Mouse (Mus musculus) urinary bladder, postnatal 14 days (tissue): ENCODE data around the gene Lrmda.

Source experiments
- DNase-seq: peaks from one replicate; pipeline ENCODE4 v3.0.0; 2021; ENCODE audit warnings: low spot score

Lrmda gene

GRCm38 (mm10) chr14:22093124-22093523 lies 73.6 kb downstream of the Lrmda start:
- DNase-seq = no peak

GRCm38 (mm10) chr14:22101961-22102805 lies 82.7 kb downstream of the Lrmda start:
- no peak for DNase-seq

DNA sequence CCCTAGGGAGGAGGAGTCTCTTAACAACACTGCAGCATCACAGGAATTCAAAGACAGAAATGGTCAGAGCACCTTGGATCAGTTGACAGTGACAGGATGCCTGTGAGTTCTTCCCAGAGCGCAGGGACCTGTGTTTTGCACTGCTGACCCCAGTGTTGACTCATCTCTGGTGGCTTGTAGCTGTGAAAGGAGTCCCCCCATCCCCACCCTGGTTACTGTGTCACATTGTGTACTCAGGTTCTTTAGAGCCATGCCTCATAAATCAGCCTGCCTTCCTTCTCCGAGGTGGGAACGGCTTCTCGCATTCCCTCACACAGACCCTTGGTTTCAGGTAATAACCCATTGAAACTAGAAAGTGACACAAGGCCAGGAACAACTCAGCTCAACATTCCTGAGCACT lies 86.3 kb downstream of the Lrmda start:
- no peak for DNase-seq

- DNase-seq = no peak
Observed at GRCm38 (mm10) chr14:22106777-22107176, 87.3 kb downstream of the Lrmda start.

- DNase-seq = no peak
Observed at GRCm38 (mm10) chr14:22109423-22109822, 89.9 kb downstream of the Lrmda start.

DNA sequence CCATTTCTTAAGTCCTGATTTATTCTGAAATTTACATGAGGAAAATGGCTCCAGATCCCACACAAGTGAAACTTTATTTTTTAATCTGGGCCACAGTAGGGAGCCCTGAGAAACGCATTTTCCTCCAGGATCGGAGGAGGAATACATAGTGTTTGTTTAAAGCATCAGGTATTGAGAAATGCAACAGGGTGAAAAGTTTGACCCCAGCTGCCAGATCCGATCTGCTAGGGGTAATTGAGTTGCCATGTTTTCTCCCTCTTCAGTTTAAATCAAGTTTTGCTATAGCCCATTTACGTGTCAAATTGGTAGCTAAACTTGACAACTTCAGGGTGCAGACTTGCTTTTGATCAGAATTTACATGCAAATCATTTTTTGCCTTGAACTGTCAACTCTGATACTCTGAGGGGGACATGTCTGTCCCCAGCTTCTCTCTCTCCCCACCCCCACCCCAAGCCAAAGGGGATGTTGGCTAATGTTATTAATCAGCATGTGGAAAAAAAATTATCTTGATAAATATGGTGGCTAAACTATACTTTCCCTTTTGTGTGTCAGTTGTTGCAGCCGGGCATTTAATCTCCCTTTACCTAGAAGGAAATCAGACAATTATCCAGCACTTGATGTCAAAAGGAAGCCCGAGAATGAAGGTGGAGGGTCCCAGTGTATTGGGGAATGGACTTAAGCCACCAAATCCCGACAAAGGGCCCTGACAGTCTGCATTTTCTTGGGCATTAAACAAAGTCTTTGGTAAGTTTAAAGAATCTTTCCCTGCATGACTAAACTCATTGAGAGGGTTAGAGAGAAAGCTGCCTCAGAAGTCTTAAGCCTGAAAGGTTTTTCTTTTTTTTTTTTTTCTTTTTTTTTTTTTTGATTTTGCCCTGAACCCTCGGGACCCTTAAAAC lies 94.2 kb downstream of the Lrmda start:
- DNase-seq = no peak

- DNase-seq = peak; percentile 18
Observed at GRCm38 (mm10) chr14:22114651-22115351, 95.3 kb downstream of the Lrmda start.

DNA sequence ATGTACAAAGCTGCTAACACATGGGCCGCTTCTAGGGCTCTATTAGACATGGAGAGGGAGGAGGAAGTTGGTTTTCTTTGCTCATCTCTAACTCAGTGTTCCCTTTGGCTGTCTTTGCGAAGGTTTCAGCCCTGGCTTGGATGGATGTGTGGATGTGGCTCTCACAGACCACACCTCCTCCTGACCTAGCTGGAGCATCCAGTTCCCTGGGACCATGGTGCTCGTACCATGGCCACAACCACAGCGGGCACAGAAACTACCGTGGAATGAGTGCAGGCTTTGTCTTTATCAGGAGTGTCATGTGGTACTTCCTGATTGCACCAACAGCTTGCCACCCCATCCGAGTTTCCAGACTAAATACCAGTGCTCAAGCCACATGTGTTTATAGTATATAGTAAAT lies 98.6 kb downstream of the Lrmda start:
- no peak for DNase-seq

GRCm38 (mm10) chr14:22118512-22118911 lies 99.0 kb downstream of the Lrmda start:
- DNase-seq = no peak

- no peak for DNase-seq
Observed at GRCm38 (mm10) chr14:22126276-22126675, 106.8 kb downstream of the Lrmda start.

DNA sequence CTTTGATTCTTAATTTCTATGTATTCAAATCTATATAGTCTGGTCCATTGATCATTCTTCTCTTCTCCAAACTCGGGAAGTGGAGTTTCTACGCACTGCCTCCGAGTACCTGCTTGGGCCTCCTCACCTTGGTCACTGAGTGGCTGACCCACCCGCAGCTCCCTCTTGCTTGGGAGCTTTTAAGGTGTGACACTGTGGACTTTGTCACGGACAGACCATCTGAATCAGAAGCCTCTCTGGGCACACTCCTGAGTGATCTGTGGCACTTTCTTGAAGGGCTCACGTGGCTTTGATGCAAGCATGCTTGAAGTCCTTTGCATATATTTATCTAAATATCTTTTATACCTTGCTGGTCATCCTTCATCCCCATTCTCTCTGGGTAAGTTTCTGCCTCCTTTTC lies 107.3 kb downstream of the Lrmda start:
- no peak for DNase-seq

GRCm38 (mm10) chr14:22130950-22131585 lies 111.6 kb downstream of the Lrmda start:
- no peak for DNase-seq

GRCm38 (mm10) chr14:22139281-22139680 lies 119.8 kb downstream of the Lrmda start:
- no peak for DNase-seq

DNA sequence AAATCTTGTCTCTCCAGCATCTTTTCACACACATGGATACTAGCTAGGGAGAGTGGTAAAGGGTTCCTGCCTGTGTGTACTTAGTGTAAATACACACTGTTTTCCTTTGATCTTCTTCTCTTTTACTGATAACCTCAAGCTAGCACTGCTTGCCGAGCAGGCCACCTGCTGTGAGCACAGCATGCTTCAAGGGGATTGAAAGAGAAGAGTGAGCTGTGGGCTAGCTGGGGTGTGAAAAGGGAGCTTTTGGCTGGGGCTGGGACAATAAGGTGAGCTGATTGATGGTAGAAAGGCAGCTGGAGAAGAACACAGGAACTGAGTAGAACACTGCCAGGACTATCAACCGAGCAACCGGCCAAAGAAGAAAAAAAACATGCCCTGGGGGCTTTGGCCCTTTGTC lies 124.5 kb downstream of the Lrmda start:
- no peak for DNase-seq

DNA sequence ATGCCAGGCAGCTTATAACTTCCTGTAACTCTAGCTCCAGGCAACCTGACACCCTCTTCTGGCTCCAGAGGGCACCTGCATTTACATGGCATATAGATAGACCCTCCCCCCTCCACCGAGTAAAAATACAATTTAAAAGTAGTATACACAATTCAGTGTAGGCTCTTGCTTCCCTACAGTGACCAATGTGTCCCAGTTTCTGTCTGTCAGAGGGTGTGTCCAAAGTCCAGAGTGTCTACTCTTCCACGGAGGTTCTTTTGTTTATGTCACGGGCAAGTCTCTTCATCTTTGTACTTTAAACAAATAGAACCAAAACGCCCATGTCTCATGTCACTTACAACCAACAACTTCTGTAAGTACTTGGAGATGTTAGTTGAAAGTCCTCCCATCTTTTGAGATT lies 126.4 kb downstream of the Lrmda start:
- no peak for DNase-seq

DNA sequence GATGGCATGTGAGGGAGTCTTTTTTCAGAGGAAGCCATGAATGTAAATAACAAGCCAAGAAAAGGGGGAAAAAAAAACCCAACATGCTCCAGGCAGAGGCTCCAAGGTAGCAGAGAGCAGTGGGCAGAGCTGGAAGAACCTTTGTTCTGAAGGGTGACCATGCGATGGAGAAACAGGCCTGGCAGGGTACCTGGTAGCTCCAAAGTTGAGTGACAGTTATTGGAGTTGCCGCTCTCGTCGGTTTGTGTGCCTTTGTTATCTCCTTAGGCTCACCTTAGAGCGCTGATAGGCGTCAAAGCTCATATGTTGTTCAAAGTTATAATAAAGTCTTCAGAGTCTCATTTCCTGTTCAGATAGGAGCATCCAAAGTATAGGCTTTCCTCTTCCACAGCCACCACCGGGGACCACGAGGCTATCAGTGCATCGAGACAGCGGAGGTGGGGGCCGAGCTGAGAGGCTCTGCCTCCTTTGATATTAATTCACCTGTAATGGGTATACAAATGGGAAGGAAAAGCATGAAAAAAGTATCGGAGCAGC lies 127.1 kb downstream of the Lrmda start:
- DNase-seq = no peak

DNA sequence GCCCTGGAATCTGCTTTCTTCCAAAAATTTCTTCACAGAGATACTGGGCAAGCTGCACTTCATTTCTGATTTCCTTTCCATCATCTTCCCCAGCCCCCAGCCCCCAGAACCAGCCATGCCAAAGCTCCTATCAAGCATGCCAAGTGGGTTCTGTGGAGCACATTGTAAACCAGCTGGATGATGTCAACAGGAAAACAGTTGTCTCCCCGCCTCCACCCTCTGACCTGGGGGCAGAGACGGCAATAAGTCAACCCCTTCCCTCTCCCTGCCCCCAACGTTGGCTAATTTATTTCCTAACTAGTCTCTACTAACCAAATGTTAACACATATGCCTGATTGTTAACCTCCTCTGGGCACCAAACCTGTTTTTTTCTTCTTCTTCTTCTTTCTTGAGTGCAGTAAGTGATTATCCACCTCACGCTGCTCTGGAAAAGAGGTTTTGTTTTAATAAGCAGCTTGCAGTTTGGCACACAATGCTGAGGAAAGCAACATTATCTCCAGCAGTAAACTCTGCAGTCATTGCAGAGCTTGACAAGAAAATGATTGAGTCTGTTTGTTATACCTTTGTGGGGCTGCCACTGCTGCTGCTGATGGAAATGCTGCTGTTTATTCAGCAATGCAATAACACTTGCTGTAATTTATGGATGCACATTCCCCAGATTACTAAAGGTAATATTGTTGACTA lies 128.0 kb downstream of the Lrmda start:
- DNase-seq = no peak

GRCm38 (mm10) chr14:22152701-22153100 lies 133.2 kb downstream of the Lrmda start:
- no peak for DNase-seq

DNA sequence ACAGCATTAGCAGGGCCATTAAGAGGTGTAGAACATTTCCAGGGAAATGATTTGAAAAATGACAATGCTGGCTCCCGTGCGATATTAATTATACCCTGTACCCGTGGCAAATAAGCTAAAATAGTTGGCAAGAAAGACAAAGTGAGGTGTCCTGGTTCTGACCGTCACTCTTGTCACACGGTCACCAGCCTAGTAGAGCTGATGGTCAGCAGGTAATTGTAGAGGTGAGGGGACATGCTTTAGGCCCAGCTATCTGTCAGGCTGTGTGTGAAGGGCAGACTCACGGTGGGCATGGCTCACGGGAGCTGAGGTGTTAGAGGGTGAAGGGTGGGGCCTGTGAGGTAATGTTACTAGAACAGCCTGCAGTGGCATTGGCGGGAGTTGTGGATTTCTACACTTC lies 134.6 kb downstream of the Lrmda start:
- DNase-seq = no peak

- DNase-seq = no peak
Observed at GRCm38 (mm10) chr14:22155034-22155433, 135.5 kb downstream of the Lrmda start.

GRCm38 (mm10) chr14:22155512-22156026 lies 136.1 kb downstream of the Lrmda start:
- DNase-seq = no peak
